Mouse (Mus musculus) small intestine, adult 2 months (tissue): ENCODE data around the gene Atp2b4.

Experiments
- CTCF ChIP-seq: fragments of 200-500 bp; IDR thresholded peaks from 2 replicates; pipeline ENCODE4 v1.5.1; 2012; ENCODE audit warnings: low read depth, mild to moderate bottlenecking, control low read depth, inconsistent platforms, low read length, moderate library complexity, mixed read lengths; ENCODE audit not compliant: insufficient replicate concordance, insufficient read length; ENCODE audit errors: extremely low read depth
- POLR2A ChIP-seq: fragments of 200-500 bp; IDR thresholded peaks from 2 replicates; pipeline ENCODE4 v1.6.1; 2012; ENCODE audit warnings: low read depth, mild to moderate bottlenecking, control low read depth, inconsistent platforms, low read length, moderate library complexity

DNA sequence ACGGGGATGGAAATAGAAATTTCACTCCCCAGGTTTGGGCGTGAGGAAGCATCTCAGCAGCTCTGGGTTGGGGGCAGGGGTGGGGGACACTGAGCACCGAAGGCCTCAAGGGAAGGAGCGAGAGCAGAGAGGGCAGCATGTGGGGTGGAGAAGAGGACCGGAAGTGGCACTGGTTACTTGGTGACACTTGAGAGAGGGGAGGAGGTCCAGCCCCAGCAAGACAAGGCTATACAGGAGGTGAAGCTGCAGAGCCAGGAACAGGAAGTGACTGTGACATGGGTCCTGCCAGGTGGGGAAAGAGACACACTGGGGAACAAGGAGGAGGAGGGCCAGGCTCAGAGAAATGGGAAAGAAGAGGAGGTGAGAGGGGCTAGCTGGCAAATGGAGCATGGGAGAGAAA is 20.3 kb upstream of the Atp2b4 start:
- TF ChIP-seq POLR2A (no peak), CTCF (no peak)
